In genomic region chr14:10405346-10405745, GRCm38 (mm10) we compare ENCODE assay signal across 28 mouse cellular contexts.
DNase-seq lines count a peak whose midpoint lies in the region; ATAC-seq lines count a peak whose summit lies in the region.
"Had no signal": no experiment of that assay in that cellular context is flagged by ENCODE, and none has a peak within 500 bp of the region (broad histone marks: within the 10 kb centered on the region; RNA-seq: fewer than 3 reads in every experiment).

No protein-coding gene starts in this region.

- H3K4me2 ChIP-seq in hindbrain, embryonic 16.5 days (ENCODE audit: low read length), result no peak overlapping the region
- H3K4me2 ChIP-seq in hindbrain, embryonic 14.5 days (replicated peaks), result no peak overlapping the region
- H3K4me2 ChIP-seq: embryonic facial prominence, embryonic 15.5 days; forebrain, embryonic 13.5 days; heart, embryonic 13.5 days; limb, embryonic 15.5 days; liver, embryonic 13.5 days; midbrain, embryonic 13.5 days; neural tube, embryonic 15.5 days had no signal

- H3K4me1 ChIP-seq in hindbrain, embryonic 16.5 days (ENCODE audit: control insufficient read depth, insufficient read depth, low read depth, low read length), result no peaks in the 10 kb centered on the region
- no peaks in the 10 kb centered on the region for H3K4me1 ChIP-seq in hindbrain, embryonic 14.5 days (replicated peaks; ENCODE audit: control insufficient read depth, insufficient read depth, low read length)
- H3K4me1 ChIP-seq: embryonic facial prominence, embryonic 10.5 days; embryonic facial prominence, embryonic 15.5 days; forebrain, embryonic 13.5 days; heart, embryonic 13.5 days; hindbrain, embryonic 10.5 days; limb, embryonic 10.5 days; limb, embryonic 15.5 days; liver, embryonic 13.5 days; midbrain, embryonic 13.5 days; neural tube, embryonic 15.5 days had no signal

- H3K27ac ChIP-seq in hindbrain, embryonic 16.5 days (ENCODE audit: low read depth, low read length), result no peak overlapping the region
- no peak overlapping the region for H3K27ac ChIP-seq in hindbrain, embryonic 14.5 days
- H3K27ac ChIP-seq: embryonic facial prominence, embryonic 10.5 days; embryonic facial prominence, embryonic 15.5 days; forebrain, embryonic 13.5 days; heart, embryonic 13.5 days; hindbrain, embryonic 10.5 days; limb, embryonic 10.5 days; limb, embryonic 15.5 days; liver, embryonic 13.5 days; macrophage; midbrain, embryonic 13.5 days; neural tube, embryonic 15.5 days had no signal

- H3K36me3 ChIP-seq in hindbrain, embryonic 16.5 days (ENCODE audit: control insufficient read depth, insufficient read depth, low read length), result no peaks in the 10 kb centered on the region
- no peaks in the 10 kb centered on the region for H3K36me3 ChIP-seq in hindbrain, embryonic 14.5 days (replicated peaks; ENCODE audit: control insufficient read depth, insufficient read depth)
- H3K36me3 ChIP-seq: embryonic facial prominence, embryonic 10.5 days; embryonic facial prominence, embryonic 15.5 days; G1E; heart, embryonic 13.5 days; hindbrain, embryonic 10.5 days; limb, embryonic 10.5 days; limb, embryonic 15.5 days; liver, embryonic 13.5 days; midbrain, embryonic 13.5 days; neural tube, embryonic 15.5 days had no signal

- no peak overlapping the region for H3K9ac ChIP-seq in hindbrain, embryonic 16.5 days (ENCODE audit: low read depth, low read length)
- no peak overlapping the region for H3K9ac ChIP-seq in hindbrain, embryonic 14.5 days
- H3K9ac ChIP-seq: embryonic facial prominence, embryonic 15.5 days; forebrain, embryonic 13.5 days; heart, embryonic 13.5 days; limb, embryonic 15.5 days; liver, embryonic 13.5 days; midbrain, embryonic 13.5 days; neural tube, embryonic 15.5 days had no signal

- no peaks in the 10 kb centered on the region for H3K9me3 ChIP-seq in hindbrain, embryonic 16.5 days (ENCODE audit: control insufficient read depth, low read length)
- H3K9me3 ChIP-seq in hindbrain, embryonic 14.5 days (ENCODE audit: control insufficient read depth, low read length), result no peaks in the 10 kb centered on the region
- H3K9me3 ChIP-seq: embryonic facial prominence, embryonic 10.5 days; embryonic facial prominence, embryonic 15.5 days; forebrain, embryonic 13.5 days; G1E; heart, embryonic 13.5 days; hindbrain, embryonic 10.5 days; limb, embryonic 10.5 days; limb, embryonic 15.5 days; liver, embryonic 13.5 days; midbrain, embryonic 13.5 days; neural tube, embryonic 15.5 days had no signal

- no peak overlapping the region for H3K4me3 ChIP-seq in hindbrain, embryonic 16.5 days (ENCODE audit: low read length)
- no peak overlapping the region for H3K4me3 ChIP-seq in hindbrain, embryonic 14.5 days (replicated peaks; ENCODE audit: low read length)
- H3K4me3 ChIP-seq: embryonic facial prominence, embryonic 10.5 days; embryonic facial prominence, embryonic 15.5 days; forebrain, embryonic 13.5 days; heart, embryonic 13.5 days; hindbrain, embryonic 10.5 days; limb, embryonic 10.5 days; limb, embryonic 15.5 days; liver, embryonic 13.5 days; midbrain, embryonic 13.5 days; neural tube, embryonic 15.5 days had no signal

- intact Hi-C loops in gastrocnemius, postnatal 14 days (cut with DNase I; ENCODE audit: low total_unique reads), result no loop called here

- H3K27me3 ChIP-seq in hindbrain, embryonic 16.5 days (replicated peaks; ENCODE audit: control insufficient read depth, insufficient read depth, low read length), result no peaks in the 10 kb centered on the region
- no peaks in the 10 kb centered on the region for H3K27me3 ChIP-seq in hindbrain, embryonic 14.5 days (ENCODE audit: control insufficient read depth, insufficient read depth, low read length)
- H3K27me3 ChIP-seq: embryonic facial prominence, embryonic 15.5 days; forebrain, embryonic 13.5 days; heart, embryonic 13.5 days; limb, embryonic 15.5 days; liver, embryonic 13.5 days; midbrain, embryonic 13.5 days; neural tube, embryonic 15.5 days had no signal

- WGBS in hindbrain, embryonic 16.5 days, result 62% methylated on average over 1 of the region's 1 CpGs
- WGBS in hindbrain, embryonic 14.5 days, result 64% methylated on average over 1 of the region's 1 CpGs

- no peak for DNase-seq in hindbrain, embryonic 14.5 days (ENCODE audit: low spot score)
- peak; percentile 66 for DNase-seq in cerebellum, adult 8-10 months
- peak; percentile 82 to 83 for DNase-seq in cerebellum, postnatal 25 days
- no peak for DNase-seq in gastrocnemius, postnatal 14 days
- DNase-seq: adrenal gland, adult 8-10 months; heart, postnatal 10 days; kidney, postnatal 14 days; liver, embryonic 13.5 days; lung, adult 18-20 months; retina, postnatal 1 day; right cerebral cortex, postnatal 14 days; thymus, postnatal 4 days had no signal

- peak; percentile 54; the same call in 1 of the 2 replicates for ATAC-seq in hindbrain, embryonic 16.5 days
- no peak for ATAC-seq in hindbrain, embryonic 14.5 days (ENCODE audit: low FRiP score)
- peak; percentile 87 for ATAC-seq in cerebellum, adult (ENCODE audit: insufficient number of reproducible peaks, low FRiP score, low TSS enrichment)
- no peak for ATAC-seq in granulocyte monocyte progenitor cell, adult 5-6 weeks (replicated peaks; ENCODE audit: poor library complexity, severe bottlenecking)
- ATAC-seq: forebrain, embryonic 13.5 days; intestine, postnatal 0 days; lung, postnatal 0 days; midbrain, embryonic 13.5 days had no signal

Comparison
In these comparisons a context has a peak if more than half of its experiments do, and no peak if none do; other contexts are left out.
1. ATAC-seq: peak in hindbrain, embryonic 16.5 days (single experiment) and cerebellum, adult (single experiment); none in hindbrain, embryonic 14.5 days (single experiment) and granulocyte monocyte progenitor cell, adult 5-6 weeks (single experiment).
2. DNase-seq: peak in cerebellum, adult 8-10 months (single experiment) and cerebellum, postnatal 25 days (2 of 2); none in hindbrain, embryonic 14.5 days (single experiment) and gastrocnemius, postnatal 14 days (single experiment).